Mouse (Mus musculus): ENCODE data around the gene Catsperz.
"Not testable (repeated sequence)": the region's sequence is repeated elsewhere in the genome, so short reads cannot be mapped to it uniquely, and the experiment has no call there.

The Catsperz gene

GRCm38 (mm10) chr19:6906199-6906598 is 19.0 kb downstream of the Catsperz start:
- DNase-seq: no peak

GRCm38 (mm10) chr19:6905498-6906159 is 19.6 kb downstream of the Catsperz start:
- no peak for DNase-seq

GRCm38 (mm10) chr19:6904846-6905245 is 20.3 kb downstream of the Catsperz start:
- DNase-seq: no peak

DNA sequence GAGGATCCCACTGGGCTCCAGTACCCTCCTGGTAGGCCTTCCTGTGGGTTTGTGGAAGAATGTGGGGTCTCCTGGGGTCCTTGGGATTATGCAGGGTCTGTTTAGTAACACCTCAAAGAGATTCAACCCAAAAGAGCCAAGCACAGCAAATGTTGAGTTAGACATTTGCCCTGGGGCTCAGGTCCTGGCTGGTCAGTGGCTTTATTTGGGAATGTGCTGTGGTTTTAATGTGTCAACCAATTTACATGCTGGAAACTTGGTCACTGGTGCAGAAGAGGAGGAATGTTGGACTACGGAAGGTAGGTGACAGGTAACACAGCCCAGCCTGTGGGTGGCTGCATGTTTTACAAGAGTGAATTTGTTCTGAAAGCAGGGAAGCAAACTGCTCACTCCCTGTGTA is 22.1 kb downstream of the Catsperz start:
- DNase-seq: no peak

- DNase-seq: no peak
Measured at GRCm38 (mm10) chr19:6899641-6900040, 25.5 kb downstream of the Catsperz start.

DNA sequence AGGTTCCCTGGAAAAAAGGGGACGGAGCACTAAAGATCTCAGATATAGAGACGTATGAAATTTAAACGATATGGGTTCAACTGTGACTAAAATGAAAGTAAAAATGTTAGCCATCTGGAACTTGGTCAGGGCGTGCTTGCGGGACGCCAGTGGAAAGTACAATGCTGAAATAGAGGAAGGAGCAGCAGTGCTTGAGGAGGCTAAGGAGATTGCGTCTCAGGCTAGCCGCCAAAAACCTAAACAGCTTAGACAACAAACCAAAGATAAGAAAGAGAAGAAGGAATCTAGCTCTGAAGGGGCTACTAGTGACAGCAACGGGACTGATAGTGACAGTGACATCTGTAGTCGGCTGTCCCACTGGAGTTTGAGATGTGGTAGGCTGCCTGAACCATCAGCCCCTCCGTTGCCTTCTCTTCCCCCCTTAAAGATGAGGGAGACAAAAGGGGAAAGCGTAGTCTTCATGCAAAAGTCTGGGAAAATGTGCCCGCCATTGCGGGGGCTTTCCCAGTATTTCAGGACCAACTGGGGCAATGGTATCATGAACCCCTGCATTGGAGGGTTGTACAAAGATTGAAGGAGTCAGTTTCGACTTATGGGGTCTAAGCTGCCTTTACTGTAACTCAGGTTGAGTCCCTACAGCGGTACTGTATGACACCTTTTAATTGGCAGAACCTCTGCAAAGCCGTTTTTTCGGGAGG is 29.4 kb downstream of the Catsperz start:
- DNase-seq: not testable (repeated sequence)

DNA sequence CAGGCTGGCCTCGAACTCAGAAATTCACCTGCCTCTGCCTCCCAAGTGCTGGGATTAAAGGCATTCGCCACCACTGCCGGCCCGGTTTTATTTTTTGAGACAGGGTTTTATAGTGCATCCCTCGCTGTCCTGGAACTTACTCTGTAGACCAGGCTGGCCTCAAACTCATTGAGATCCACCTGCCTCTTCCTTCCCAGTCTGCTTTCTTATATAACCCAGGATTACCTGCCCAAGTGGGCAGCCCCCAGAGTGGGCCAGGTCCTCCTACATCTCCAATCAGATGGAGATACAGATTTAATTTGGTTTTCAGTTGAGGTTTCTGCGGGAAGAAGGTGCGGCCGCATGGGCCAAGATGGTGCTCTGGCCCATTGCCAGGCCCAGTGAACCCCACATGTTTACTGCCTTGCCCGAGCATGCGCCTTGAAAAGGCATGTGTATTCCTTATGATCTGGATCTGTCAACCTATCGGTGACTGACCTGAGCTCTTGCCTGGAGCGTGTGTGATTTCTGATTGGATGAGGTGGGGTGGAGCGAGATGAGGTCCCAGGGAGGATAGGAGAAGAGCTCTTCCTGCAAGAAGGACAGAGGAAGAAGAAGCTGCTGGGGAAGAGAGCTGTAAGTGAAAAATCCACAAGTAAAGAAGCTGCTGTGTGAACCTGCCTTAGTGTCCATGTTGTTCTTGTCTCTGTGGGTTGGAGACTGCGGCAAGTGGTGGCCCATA is 31.3 kb downstream of the Catsperz start:
- DNase-seq: no peak

- no peak for DNase-seq
Measured at GRCm38 (mm10) chr19:6892512-6892911, 32.7 kb downstream of the Catsperz start.

GRCm38 (mm10) chr19:6877965-6878364 is 47.2 kb downstream of the Catsperz start:
- no peak for DNase-seq

- DNase-seq: no peak
Measured at GRCm38 (mm10) chr19:6876799-6877198, 48.4 kb downstream of the Catsperz start.

GRCm38 (mm10) chr19:6875834-6876233 is 49.3 kb downstream of the Catsperz start:
- no peak for DNase-seq

- no peak for DNase-seq
Measured at GRCm38 (mm10) chr19:6874257-6874656, 50.9 kb downstream of the Catsperz start.

DNA sequence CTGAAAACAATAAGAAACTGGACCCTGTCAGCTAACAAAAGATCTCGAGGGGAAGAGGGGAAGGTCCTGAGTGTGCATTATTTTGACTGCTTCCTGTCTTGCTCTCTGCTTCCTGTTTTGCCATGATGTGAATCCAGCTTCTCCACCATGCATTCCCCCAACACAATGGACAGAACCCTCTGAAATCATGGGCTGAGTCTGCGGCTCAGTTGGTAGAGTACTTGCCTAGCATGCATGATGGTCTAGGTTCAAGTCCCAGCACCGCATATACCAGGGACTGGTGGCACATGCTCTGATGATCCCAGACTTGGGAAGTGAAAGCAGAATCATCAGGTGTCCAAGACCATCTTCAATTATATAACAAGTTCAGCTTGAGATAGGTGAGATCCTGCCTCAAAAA is 52.5 kb downstream of the Catsperz start:
- DNase-seq: no peak
